Mouse (Mus musculus) CD4-positive naive resting alpha-beta T cell, adult 57 days (primary cell): ENCODE measurements around the gene Dach2. TPM values are rescaled to one million over a fixed set of nuclear protein-coding genes. Genes with fewer than 3 reads are reported as not detected.

Experiments
- total RNA-seq: library from RNA; stranded (reverse); gene quantifications from one replicate; pipeline ENCODE4 v1.2.4, GENCODE M21; 2023

Gene Dach2
- total RNA-seq, result 0.38 TPM

GRCm38 (mm10) chrX:113297404-113297803, at the start of gene Dach2:
TSS of gene Dach2 (plus strand) at chrX:113297510.

Other genes starting within 250 kb of the Dach2 start
- gene Chm, start 112.0 kb upstream of the Dach2 start, total RNA-seq, result 28.7 TPM